Mouse (Mus musculus): Measurements from ENCODE around the gene Tom1l1. TPM values are rescaled to one million over a fixed set of nuclear protein-coding genes. Genes with fewer than 3 reads are reported as not detected.

Gene Tom1l1
- polyA plus RNA-seq, 1 experiment: 3.3 TPM

DNA sequence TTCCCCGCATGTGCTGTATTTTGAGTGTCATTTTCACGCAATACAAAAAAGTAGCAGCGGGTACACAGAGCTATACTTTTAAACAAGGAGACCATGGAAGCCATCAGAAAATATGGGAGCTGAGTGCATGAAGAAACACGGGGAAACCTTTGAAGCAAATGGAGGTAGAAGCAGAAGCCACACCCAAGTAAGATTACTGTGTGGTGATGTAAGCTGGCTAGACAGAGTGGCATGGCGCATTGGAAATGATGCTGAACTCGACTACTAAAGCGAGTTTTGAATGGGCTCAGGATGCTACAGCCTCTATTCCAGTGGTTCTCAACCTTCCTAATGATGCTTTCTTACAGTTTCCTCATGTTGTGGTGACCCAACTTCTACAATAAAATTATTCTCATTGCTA lies 11.1 kb downstream of the Tom1l1 start:
- H3K36me3 ChIP-seq (replicated peaks; ENCODE audit: low read length): peaks cover 93% of the 10 kb centered on the region
- TF ChIP-seq FLI1 (IDR thresholded peaks at IDR 0.05; ENCODE audit: low read length): no peak
- no peak for TF ChIP-seq GATA1 (IDR thresholded peaks at IDR 0.05; ENCODE audit: borderline replicate concordance, low read length)
- H3K9me3 ChIP-seq: no peaks in the 10 kb centered on the region
- peaks cover 81% of the 10 kb centered on the region for H3K4me1 ChIP-seq
- peak overlapping the region; percentile 67 for H3K4me3 ChIP-seq (replicated peaks)
- H3K27me3 ChIP-seq (replicated peaks): no peaks in the 10 kb centered on the region

DNA sequence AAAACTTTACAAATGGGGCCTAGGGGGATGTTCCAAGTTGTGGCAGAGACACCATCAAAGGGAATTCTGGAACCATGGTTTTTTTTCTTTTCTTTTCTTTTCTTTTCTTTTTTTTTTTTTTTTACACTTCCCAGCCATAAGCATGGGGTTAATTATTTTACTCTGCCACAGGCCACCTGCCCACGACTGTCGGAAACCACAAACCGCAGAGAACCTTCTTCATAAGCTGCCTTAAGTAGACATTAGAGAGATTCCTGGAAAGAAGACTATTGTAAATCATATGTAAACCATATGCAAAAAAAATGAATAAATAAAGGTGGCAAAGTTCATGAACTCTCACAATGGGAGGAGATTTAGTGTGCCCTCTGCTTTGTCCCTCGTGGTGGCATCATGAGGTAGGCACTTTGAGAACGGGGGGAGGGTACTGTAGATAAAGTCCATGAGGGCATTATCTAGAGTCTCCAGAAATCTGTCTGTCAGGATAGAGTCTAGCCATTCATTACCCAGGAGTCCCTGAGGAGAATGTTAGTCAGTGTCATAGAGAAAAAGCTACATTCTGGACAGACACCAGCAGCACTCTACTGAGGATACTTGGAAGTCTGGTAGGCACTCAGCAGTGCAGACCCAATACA lies 12.6 kb downstream of the Tom1l1 start:
- Histone ChIP-seq H3K27me3 (replicated peaks) (no peaks in the 10 kb centered on the region), H3K9me3 (no peaks in the 10 kb centered on the region), H3K4me3 (replicated peaks) (peak overlapping the region; percentile 78), H3K36me3 (replicated peaks; ENCODE audit: low read length) (peaks cover 88% of the 10 kb centered on the region), H3K4me1 (peaks cover 82% of the 10 kb centered on the region)
- no peak for TF ChIP-seq FLI1 (IDR thresholded peaks at IDR 0.05; ENCODE audit: low read length)
- no peak for TF ChIP-seq GATA1 (IDR thresholded peaks at IDR 0.05; ENCODE audit: borderline replicate concordance, low read length)

DNA sequence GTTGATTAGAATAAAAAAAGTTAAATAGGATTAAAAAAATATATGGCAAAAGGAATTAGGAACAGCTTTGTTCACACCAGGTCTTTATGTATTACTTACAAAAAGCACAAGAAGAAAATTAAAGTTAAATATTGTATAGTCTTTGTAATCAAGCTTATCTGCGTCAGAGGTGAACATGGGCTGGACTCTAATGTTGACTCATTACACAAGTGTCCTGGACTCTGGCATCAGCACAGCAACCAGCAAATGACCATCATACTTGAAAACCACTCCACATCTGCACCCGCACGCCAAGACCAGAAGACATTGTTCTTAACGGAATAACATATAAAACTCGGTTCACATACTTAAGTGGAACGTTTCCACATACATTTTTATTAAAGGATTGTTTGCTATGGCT lies 20.8 kb downstream of the Tom1l1 start:
- H3K4me1 ChIP-seq: peaks cover 69% of the 10 kb centered on the region
- H3K36me3 ChIP-seq (replicated peaks; ENCODE audit: low read length): peaks cover 67% of the 10 kb centered on the region
- no peak overlapping the region for H3K4me3 ChIP-seq (replicated peaks)
- H3K27me3 ChIP-seq (replicated peaks): no peaks in the 10 kb centered on the region
- no peaks in the 10 kb centered on the region for H3K9me3 ChIP-seq
- TF ChIP-seq GATA1 (IDR thresholded peaks at IDR 0.05; ENCODE audit: borderline replicate concordance, low read length) (no peak), FLI1 (IDR thresholded peaks at IDR 0.05; ENCODE audit: low read length) (no peak)

DNA sequence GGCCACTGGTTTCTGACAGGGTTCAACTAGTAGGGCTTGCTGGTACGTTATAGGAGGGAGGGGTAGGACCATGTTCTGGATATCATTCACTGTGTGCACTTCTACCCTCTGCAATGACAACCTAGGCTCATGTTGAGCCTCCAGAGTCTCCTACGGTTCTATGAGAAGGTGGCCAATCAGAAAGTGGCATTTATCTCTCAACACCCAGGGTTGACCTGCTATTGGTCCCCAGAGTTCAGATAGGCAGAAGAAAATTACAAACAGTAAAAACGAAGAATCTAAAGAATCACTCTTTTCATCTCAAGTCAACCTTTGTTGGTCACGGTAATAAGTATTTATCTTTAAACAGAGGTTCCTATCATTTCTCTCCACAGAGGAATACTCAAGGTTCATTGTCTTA lies 21.2 kb downstream of the Tom1l1 start:
- Histone ChIP-seq H3K36me3 (replicated peaks; ENCODE audit: low read length) (peaks cover 69% of the 10 kb centered on the region), H3K9me3 (no peaks in the 10 kb centered on the region), H3K4me3 (replicated peaks) (peak overlapping the region; percentile 71), H3K4me1 (peaks cover 70% of the 10 kb centered on the region), H3K27me3 (replicated peaks) (no peaks in the 10 kb centered on the region)
- no peak for TF ChIP-seq GATA1 (IDR thresholded peaks at IDR 0.05; ENCODE audit: borderline replicate concordance, low read length)
- TF ChIP-seq FLI1 (IDR thresholded peaks at IDR 0.05; ENCODE audit: low read length): no peak

DNA sequence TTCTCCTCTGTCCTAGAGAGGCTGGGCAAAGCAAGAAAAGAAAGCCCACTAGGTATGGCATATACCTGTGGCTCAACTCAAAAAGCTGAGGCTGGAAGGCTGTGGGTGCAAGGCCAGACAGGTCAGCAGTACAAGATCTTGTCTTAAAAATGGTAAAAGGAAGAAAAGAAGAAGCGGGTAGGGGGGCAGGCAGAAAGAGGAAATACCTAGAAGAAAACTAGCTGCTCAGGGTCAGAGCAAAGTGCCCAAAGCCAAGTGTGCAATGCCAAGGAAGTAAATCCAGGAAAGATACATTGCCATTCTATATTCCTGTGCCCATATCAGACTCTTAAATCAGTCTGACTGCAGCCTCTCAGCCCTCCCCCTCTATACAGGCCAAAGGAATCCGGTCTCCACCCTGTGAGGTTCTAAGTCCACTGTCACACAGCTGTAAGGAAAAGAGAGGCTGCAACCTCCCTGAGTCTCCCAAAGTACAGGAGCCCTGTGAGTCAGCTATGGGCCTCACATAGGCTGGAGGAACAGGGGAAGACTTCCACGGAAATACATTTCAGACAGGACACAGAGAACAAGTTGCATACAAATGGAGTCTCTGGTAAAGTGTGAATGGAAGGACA lies 21.9 kb downstream of the Tom1l1 start:
- Histone ChIP-seq H3K27me3 (replicated peaks) (no peaks in the 10 kb centered on the region), H3K4me3 (replicated peaks) (no peak overlapping the region), H3K9me3 (no peaks in the 10 kb centered on the region), H3K36me3 (replicated peaks; ENCODE audit: low read length) (peaks cover 70% of the 10 kb centered on the region), H3K4me1 (peaks cover 73% of the 10 kb centered on the region)
- no peak for TF ChIP-seq FLI1 (IDR thresholded peaks at IDR 0.05; ENCODE audit: low read length)
- no peak for TF ChIP-seq GATA1 (IDR thresholded peaks at IDR 0.05; ENCODE audit: borderline replicate concordance, low read length)

DNA sequence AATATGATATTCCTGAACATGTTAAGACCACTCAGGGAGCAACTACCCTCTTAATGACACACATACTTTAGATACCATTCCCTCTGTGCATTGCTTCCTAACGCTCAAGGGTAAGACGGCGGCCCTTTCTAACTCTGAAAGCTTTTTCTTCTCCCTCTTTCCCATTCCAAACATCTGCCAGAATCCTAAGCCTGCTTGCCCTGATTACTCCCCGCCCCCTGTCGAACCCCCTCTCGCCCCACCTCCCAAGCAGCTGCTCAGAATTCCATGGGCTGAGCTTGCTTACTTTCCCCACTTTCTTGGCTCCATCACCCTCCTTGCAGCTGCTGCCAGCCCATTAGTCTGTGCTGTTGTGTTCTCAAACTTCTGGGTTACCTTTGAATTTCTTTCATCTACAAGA lies 23.0 kb downstream of the Tom1l1 start:
- Histone ChIP-seq H3K36me3 (replicated peaks; ENCODE audit: low read length) (peaks cover 75% of the 10 kb centered on the region), H3K27me3 (replicated peaks) (no peaks in the 10 kb centered on the region), H3K4me1 (peaks cover 74% of the 10 kb centered on the region), H3K9me3 (no peaks in the 10 kb centered on the region), H3K4me3 (replicated peaks) (peak overlapping the region; percentile 85)
- TF ChIP-seq FLI1 (IDR thresholded peaks at IDR 0.05; ENCODE audit: low read length) (no peak), GATA1 (IDR thresholded peaks at IDR 0.05; ENCODE audit: borderline replicate concordance, low read length) (no peak)

DNA sequence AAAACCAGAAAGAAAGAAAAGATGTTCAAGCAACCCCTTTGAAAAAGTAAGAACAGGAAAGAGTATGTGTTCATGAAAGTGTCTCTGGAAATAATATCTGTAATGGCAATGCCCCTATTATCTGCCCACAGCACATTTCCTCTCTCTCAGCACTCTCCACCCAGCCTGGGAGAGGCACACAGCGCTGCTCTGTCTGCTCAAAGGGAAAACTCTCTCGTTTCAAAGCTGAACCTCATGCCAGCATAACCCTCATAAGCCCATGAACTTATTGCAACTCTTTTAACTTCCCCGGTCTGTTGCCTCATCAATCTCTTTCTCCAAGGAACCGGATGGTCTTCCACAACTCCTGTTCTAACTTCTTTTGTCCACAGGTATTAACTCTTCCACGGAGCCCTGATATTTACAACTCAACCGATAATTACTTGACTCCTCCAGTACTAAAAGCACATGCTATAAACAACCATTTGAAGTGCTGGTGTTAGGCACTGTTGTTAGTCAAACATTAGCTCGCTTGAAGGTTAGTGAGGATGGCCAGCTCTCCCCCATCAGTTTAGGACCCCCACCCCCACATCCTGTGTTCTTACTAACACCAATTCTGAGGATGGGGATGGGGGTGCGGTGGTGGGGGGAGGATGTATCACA lies 23.7 kb downstream of the Tom1l1 start:
- H3K36me3 ChIP-seq (replicated peaks; ENCODE audit: low read length): peaks cover 75% of the 10 kb centered on the region
- TF ChIP-seq FLI1 (IDR thresholded peaks at IDR 0.05; ENCODE audit: low read length) (no peak), GATA1 (IDR thresholded peaks at IDR 0.05; ENCODE audit: borderline replicate concordance, low read length) (peak; percentile 84; the same call in 1 of the 3 replicates)
- H3K4me1 ChIP-seq: peaks cover 71% of the 10 kb centered on the region

DNA sequence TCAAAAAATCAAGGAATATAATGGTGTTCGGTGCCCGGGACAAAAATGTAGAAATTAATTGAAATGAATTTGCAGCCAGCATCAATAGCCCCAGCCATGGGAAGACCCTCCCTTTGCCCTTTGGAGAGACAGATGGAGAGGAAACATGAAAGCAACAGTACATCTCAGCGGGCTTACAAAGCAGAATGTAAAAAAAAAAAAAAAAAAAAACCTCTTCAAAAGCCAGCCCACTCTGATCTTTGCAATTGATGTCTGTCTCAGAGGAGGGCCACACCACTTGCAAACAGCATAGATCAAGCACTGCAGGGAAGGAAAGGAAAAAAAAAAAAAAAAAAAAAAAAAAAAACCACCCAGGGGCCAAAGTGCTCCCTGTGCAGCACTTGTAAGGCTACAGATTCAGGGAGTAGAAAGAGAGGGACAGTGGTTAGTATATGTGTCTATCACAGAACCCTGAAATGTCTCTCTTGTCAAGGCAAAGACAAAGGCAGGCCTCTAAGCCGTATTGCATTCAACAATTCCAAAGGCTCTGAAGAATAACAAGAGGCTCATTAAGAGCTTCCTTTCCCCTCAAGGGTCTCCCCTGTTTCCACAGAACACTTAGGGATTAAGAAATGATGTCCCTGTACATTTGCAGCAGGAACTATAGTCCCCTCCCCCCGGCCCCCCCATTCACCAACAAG lies 24.4 kb downstream of the Tom1l1 start:
- no peaks in the 10 kb centered on the region for H3K27me3 ChIP-seq (replicated peaks)
- peak overlapping the region; percentile 85 for H3K4me3 ChIP-seq (replicated peaks)
- H3K9me3 ChIP-seq: no peaks in the 10 kb centered on the region
- peaks cover 74% of the 10 kb centered on the region for H3K36me3 ChIP-seq (replicated peaks; ENCODE audit: low read length)
- no peak for TF ChIP-seq GATA1 (IDR thresholded peaks at IDR 0.05; ENCODE audit: borderline replicate concordance, low read length)
- TF ChIP-seq FLI1 (IDR thresholded peaks at IDR 0.05; ENCODE audit: low read length): no peak
- peaks cover 70% of the 10 kb centered on the region for H3K4me1 ChIP-seq

More for the DNA sequence above, 23.7 kb downstream of the Tom1l1 start:
- no peaks in the 10 kb centered on the region for H3K27me3 ChIP-seq (replicated peaks)
- H3K9me3 ChIP-seq: no peaks in the 10 kb centered on the region
- H3K4me3 ChIP-seq (replicated peaks): peak overlapping the region; percentile 85

DNA sequence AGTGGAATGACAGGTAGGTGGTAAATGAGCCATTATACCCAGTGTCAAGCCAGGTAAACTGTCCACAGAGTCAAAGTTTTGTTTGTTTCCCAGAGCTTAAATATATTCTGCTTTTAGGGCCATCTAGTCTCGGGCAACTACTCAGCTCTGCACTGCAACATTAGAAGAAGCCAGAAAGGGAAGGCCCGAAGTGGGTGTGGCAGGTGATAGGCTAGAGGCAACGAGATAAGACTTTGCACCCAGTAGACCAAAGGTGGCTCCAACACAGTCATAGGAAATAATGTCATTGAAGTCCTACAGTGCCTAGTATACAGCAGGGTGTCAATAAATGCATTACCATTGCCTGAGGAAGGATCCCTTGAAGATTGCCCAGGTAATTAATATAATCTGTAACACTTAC lies 25.1 kb downstream of the Tom1l1 start:
- Histone ChIP-seq H3K4me3 (replicated peaks) (peak overlapping the region; percentile 85), H3K9me3 (no peaks in the 10 kb centered on the region), H3K27me3 (replicated peaks) (no peaks in the 10 kb centered on the region), H3K4me1 (peaks cover 70% of the 10 kb centered on the region), H3K36me3 (replicated peaks; ENCODE audit: low read length) (peaks cover 72% of the 10 kb centered on the region)
- TF ChIP-seq GATA1 (IDR thresholded peaks at IDR 0.05; ENCODE audit: borderline replicate concordance, low read length) (no peak), FLI1 (IDR thresholded peaks at IDR 0.05; ENCODE audit: low read length) (no peak)
